Mouse (Mus musculus) CH12.LX (cell line): Measurements from ENCODE around the gene Lrrc28. TPM values are rescaled to one million over a fixed set of nuclear protein-coding genes. Genes with fewer than 3 reads are reported as not detected.

Source experiments
- DNase-seq: peaks from one replicate; pipeline ENCODE4 v3.0.0-alpha.2; 2013; ENCODE audit errors: extremely low read depth
- H3K27ac ChIP-seq: 2 replicates; pipeline ENCODE4 v1.5.1; 2012; ENCODE audit warnings: low read depth, mild to moderate bottlenecking, control low read depth, moderate library complexity; ENCODE audit not compliant: insufficient read depth
- H3K27me3 ChIP-seq: replicated peaks from 2 replicates; pipeline ENCODE3; 2012; ENCODE audit warnings: inconsistent platforms
- H3K36me3 ChIP-seq, 2 experiments: replicated peaks in 1 of 2; 2 replicates each; pipeline versions ENCODE3 to v1.6.1; 2012; ENCODE audit warnings: inconsistent platforms in 1 of 2, low read length in 1 of 2, mild to moderate bottlenecking in 1 of 2, mixed read lengths in 1 of 2, moderate library complexity in 1 of 2; ENCODE audit not compliant: control insufficient read depth in 1 of 2, insufficient read depth in 1 of 2
- H3K4me1 ChIP-seq, 2 experiments: 2 replicates each; pipeline ENCODE4 v1.6.1; 2012; ENCODE audit warnings: inconsistent platforms in 1 of 2, moderate library complexity in 1 of 2; ENCODE audit not compliant: insufficient read depth in 2 of 2, control insufficient read depth in 1 of 2
- H3K4me2 ChIP-seq: 2 replicates; pipeline ENCODE4 v1.6.1; 2012; ENCODE audit warnings: low read depth, mild to moderate bottlenecking, control low read depth; ENCODE audit not compliant: poor library complexity, insufficient read depth, severe bottlenecking
- H3K4me3 ChIP-seq, 3 experiments: fragments of 150-350 bp in 1 of 3; sonication (generic) in 1 of 3; replicated peaks in 1 of 3; 2 replicates each; pipeline versions ENCODE3 to v1.5.1; 2011 to 2012; ENCODE audit warnings: low read depth in 2 of 3, low read length in 2 of 3, mild to moderate bottlenecking in 2 of 3, moderate library complexity in 2 of 3, control low read depth in 1 of 3, improper control_type of control experiment in 1 of 3, inconsistent platforms in 1 of 3, mixed read lengths in 1 of 3; ENCODE audit not compliant: poor library complexity in 1 of 3
- H3K79me2 ChIP-seq: replicated peaks from 2 replicates; pipeline ENCODE4 v1.6.1; 2012; ENCODE audit warnings: mild to moderate bottlenecking, moderate library complexity; ENCODE audit not compliant: control insufficient read depth, poor library complexity, insufficient read depth, severe bottlenecking; ENCODE audit errors: extremely low read depth
- H3K9ac ChIP-seq: 2 replicates; pipeline ENCODE4 v1.6.1; 2012; ENCODE audit warnings: low read depth, mild to moderate bottlenecking, control low read depth, moderate library complexity; ENCODE audit not compliant: insufficient read depth
- H3K9me3 ChIP-seq: replicated peaks from 2 replicates; pipeline ENCODE3; 2012; ENCODE audit warnings: low read length, inconsistent platforms, mixed read lengths
- BHLHE40 ChIP-seq: IDR thresholded peaks from 2 replicates; pipeline ENCODE4 v1.6.1; 2011; ENCODE audit warnings: mild to moderate bottlenecking, low read depth, low read length, improper control_type of control experiment
- CHD1 ChIP-seq: IDR thresholded peaks from 2 replicates; pipeline ENCODE4 v1.6.1; 2012; ENCODE audit warnings: low read depth, low read length, improper control_type of control experiment, inconsistent platforms
- CTCF ChIP-seq, 2 experiments: IDR thresholded peaks in 1 of 2; conservative IDR thresholded peaks in 1 of 2; 2 replicates each; pipeline ENCODE4 v1.5.1; 2011 to 2012; ENCODE audit warnings: low read depth in 2 of 2, low read length in 2 of 2, improper control_type of control experiment in 1 of 2, inconsistent platforms in 1 of 2, mild to moderate bottlenecking in 1 of 2, moderate library complexity in 1 of 2
- E2F4 ChIP-seq: IDR thresholded peaks from 2 replicates; pipeline ENCODE4 v1.6.1; 2011; ENCODE audit warnings: low read depth, low read length, improper control_type of control experiment; ENCODE audit not compliant: insufficient replicate concordance
- EP300 ChIP-seq: IDR thresholded peaks from 2 replicates; pipeline ENCODE4 v1.6.1; 2011; ENCODE audit warnings: low read length, improper control_type of control experiment
- GABPA ChIP-seq: IDR thresholded peaks from 2 replicates; pipeline ENCODE4 v1.6.1; 2012; ENCODE audit warnings: low read depth, low read length, improper control_type of control experiment, inconsistent platforms; ENCODE audit not compliant: insufficient replicate concordance
- HCFC1 ChIP-seq: IDR thresholded peaks from 2 replicates; pipeline ENCODE4 v1.6.1; 2012; ENCODE audit warnings: low read depth, mild to moderate bottlenecking, inconsistent platforms, low read length, improper control_type of control experiment
- IRF4 ChIP-seq: IDR thresholded peaks from 2 replicates; pipeline ENCODE4 v1.6.1; 2014; ENCODE audit warnings: low read depth, mild to moderate bottlenecking, inconsistent platforms, low read length, improper control_type of control experiment
- JUN ChIP-seq: IDR thresholded peaks from 2 replicates; pipeline ENCODE4 v1.6.1; 2011; ENCODE audit warnings: low read depth, mild to moderate bottlenecking, low read length, improper control_type of control experiment, moderate library complexity; ENCODE audit not compliant: insufficient read depth
- JUND ChIP-seq: conservative IDR thresholded peaks from 2 replicates; pipeline ENCODE4 v1.6.1; 2011; ENCODE audit warnings: low read depth, low read length, improper control_type of control experiment
- MAFK ChIP-seq: IDR thresholded peaks from 2 replicates; pipeline ENCODE4 v1.6.1; 2011; ENCODE audit warnings: low read length, improper control_type of control experiment; ENCODE audit not compliant: insufficient replicate concordance
- MAX ChIP-seq: IDR thresholded peaks from 2 replicates; pipeline ENCODE4 v1.6.1; 2011; ENCODE audit warnings: low read length, improper control_type of control experiment
- MEF2A ChIP-seq: IDR thresholded peaks from 2 replicates; pipeline ENCODE4 v1.6.1; 2014; ENCODE audit warnings: low read depth, mild to moderate bottlenecking, inconsistent platforms, low read length, improper control_type of control experiment, borderline replicate concordance
- MXI1 ChIP-seq: IDR thresholded peaks from 2 replicates; pipeline ENCODE4 v1.6.1; 2011; ENCODE audit warnings: mild to moderate bottlenecking, low read depth, low read length, improper control_type of control experiment
- MYC ChIP-seq: IDR thresholded peaks from 2 replicates; pipeline ENCODE4 v1.6.1; 2011; ENCODE audit warnings: low read depth, mild to moderate bottlenecking, improper control_type of control experiment, low read length
- NELFE ChIP-seq: IDR thresholded peaks from 2 replicates; pipeline ENCODE4 v1.6.1; 2011; ENCODE audit warnings: low read depth, low read length, improper control_type of control experiment
- NRF1 ChIP-seq: IDR thresholded peaks from 2 replicates; pipeline ENCODE4 v1.6.1; 2014; ENCODE audit warnings: low read depth, mild to moderate bottlenecking, inconsistent platforms, low read length, improper control_type of control experiment, moderate library complexity
- POLR2A ChIP-seq: IDR thresholded peaks from 2 replicates; pipeline ENCODE4 v1.6.1; 2011; ENCODE audit warnings: low read depth, mild to moderate bottlenecking, improper control_type of control experiment, low read length
- POLR2AphosphoS2 ChIP-seq: IDR thresholded peaks from 2 replicates; pipeline ENCODE4 v1.6.1; 2011; ENCODE audit warnings: low read depth, low read length, improper control_type of control experiment
- RAD21 ChIP-seq: IDR thresholded peaks from 2 replicates; pipeline ENCODE4 v1.6.1; 2011; ENCODE audit warnings: low read depth, mild to moderate bottlenecking, low read length, improper control_type of control experiment, moderate library complexity
- SIN3A ChIP-seq: IDR thresholded peaks from 2 replicates; pipeline ENCODE4 v1.6.1; 2012; ENCODE audit warnings: low read length, improper control_type of control experiment, inconsistent platforms
- SMC3 ChIP-seq: IDR thresholded peaks from 2 replicates; pipeline ENCODE4 v1.6.1; 2011; ENCODE audit warnings: low read depth, low read length, improper control_type of control experiment
- TBP ChIP-seq: conservative IDR thresholded peaks from 2 replicates; pipeline ENCODE4 v1.6.1; 2011; ENCODE audit warnings: low read depth, low read length, improper control_type of control experiment
- TCF12 ChIP-seq: IDR thresholded peaks from 2 replicates; pipeline ENCODE4 v1.6.1; 2014; ENCODE audit warnings: low read depth, mild to moderate bottlenecking, inconsistent platforms, low read length, improper control_type of control experiment
- UBTF ChIP-seq: IDR thresholded peaks from 2 replicates; pipeline ENCODE4 v1.6.1; 2012; ENCODE audit warnings: low read depth, mild to moderate bottlenecking, inconsistent platforms, low read length, improper control_type of control experiment, moderate library complexity
- USF1 ChIP-seq: IDR thresholded peaks from 2 replicates; pipeline ENCODE4 v1.6.1; 2014; ENCODE audit warnings: low read depth, mild to moderate bottlenecking, inconsistent platforms, low read length, improper control_type of control experiment
- USF2 ChIP-seq: conservative IDR thresholded peaks from 2 replicates; pipeline ENCODE4 v1.6.1; 2011; ENCODE audit warnings: low read depth, low read length, improper control_type of control experiment
- ZC3H11A ChIP-seq: IDR thresholded peaks from 2 replicates; pipeline ENCODE4 v1.6.1; 2012; ENCODE audit warnings: low read depth, mild to moderate bottlenecking, inconsistent platforms, low read length, improper control_type of control experiment
- ZKSCAN1 ChIP-seq: IDR thresholded peaks from 2 replicates; pipeline ENCODE4 v1.6.1; 2012; ENCODE audit warnings: low read depth, inconsistent platforms, low read length, improper control_type of control experiment, borderline replicate concordance
- ZNF384 ChIP-seq: IDR thresholded peaks from 2 replicates; pipeline ENCODE4 v1.6.1; 2012; ENCODE audit warnings: low read depth, low read length, improper control_type of control experiment, inconsistent platforms
- dilution Hi-C: fragments of 300-500 bp; cut with MboI; formaldehyde crosslinking; loops from 2 replicates; pipeline ENCODE4 v1.14.3; 2020; ENCODE audit warnings: low sequenced_read_pairs; ENCODE audit not compliant: extremely low pct_unique_long_range_greater_than_20kb, extremely low pct_ligation_motif_present
- in situ Hi-C: fragments of 300-500 bp; cut with MboI; formaldehyde crosslinking; loops from 3 replicates; pipeline ENCODE4 v1.14.3; 2019; ENCODE audit warnings: low sequenced_read_pairs, low pct_ligation_motif_present, low pct_unique_long_range_greater_than_20kb, mixed read lengths
- polyA plus RNA-seq: library from polyadenylated mRNA; unstranded; fragments of >175 nt; gene quantifications from 2 replicates; pipeline ENCODE4 v1.2.1, GENCODE M21; 2012; ENCODE audit warnings: low read depth; ENCODE audit not compliant: insufficient read length
- total RNA-seq, 2 experiments: library from RNA; depleted of rRNA; stranded (reverse); fragments of 300-350 nt in 1 of 2; fragments of >200 nt in 1 of 2; gene quantifications; 2 replicates each; pipeline ENCODE4 v1.2.3; 2012 to 2014

Lrrc28 gene
- total and polyA plus RNA-seq, 3 experiments = 41.6 to 63.5 (median 59.2) TPM

DNA sequence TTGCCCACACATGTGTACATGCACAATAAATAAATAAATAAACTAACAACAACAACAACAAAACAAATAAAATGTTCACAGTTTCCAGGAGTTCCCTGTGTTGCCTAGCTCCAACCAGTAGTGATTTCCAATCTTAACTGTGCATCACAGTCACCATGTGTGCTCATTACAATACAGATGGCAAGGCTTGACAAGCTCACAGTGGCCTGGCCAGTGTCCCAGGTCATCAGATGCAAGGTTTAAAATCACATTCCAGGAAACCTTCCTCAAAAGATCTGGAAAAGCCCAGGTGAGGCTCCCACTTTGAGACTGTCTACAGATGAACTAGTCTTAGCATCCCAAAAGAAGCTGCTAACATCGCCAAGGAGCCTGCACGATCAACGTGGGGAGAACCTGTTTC is 176.9 kb downstream of the Lrrc28 start:
- H3K4me3 ChIP-seq = no peak overlapping the region
- TF ChIP-seq CTCF (conservative IDR thresholded peaks at IDR 0.05 in 1 of 2, IDR thresholded peaks at IDR 0.05 in 1 of 2; ENCODE audit: low read depth in 2 of 2, low read length in 2 of 2) (no peak), ZNF384 (no peak), USF2 (no peak), MXI1 (no peak), CHD1 (no peak), NELFE (no peak), MAFK (no peak), E2F4 (no peak), JUN (no peak), SIN3A (no peak), ZKSCAN1 (no peak), USF1 (no peak), HCFC1 (no peak), TBP (no peak), SMC3 (no peak), TCF12 (no peak)
- TF ChIP-seq, all 38 proteins: peak for 0
- H3K9me3 ChIP-seq = no peaks in the 10 kb centered on the region
- H3K27me3 ChIP-seq = no peaks in the 10 kb centered on the region
- H3K4me1 ChIP-seq = peaks cover 8 to 41% of the 10 kb centered on the region in 2 experiments; a peak in 3 of 4 replicates
- no peaks in the 10 kb centered on the region for H3K79me2 ChIP-seq
- in situ Hi-C loops (no loop called here), dilution Hi-C loops (no loop called here)
- H3K9ac ChIP-seq = no peak overlapping the region
- no peak overlapping the region for H3K4me2 ChIP-seq
- no peak for DNase-seq
- H3K27ac ChIP-seq = no peak overlapping the region
- no peaks in the 10 kb centered on the region for H3K36me3 ChIP-seq

DNA sequence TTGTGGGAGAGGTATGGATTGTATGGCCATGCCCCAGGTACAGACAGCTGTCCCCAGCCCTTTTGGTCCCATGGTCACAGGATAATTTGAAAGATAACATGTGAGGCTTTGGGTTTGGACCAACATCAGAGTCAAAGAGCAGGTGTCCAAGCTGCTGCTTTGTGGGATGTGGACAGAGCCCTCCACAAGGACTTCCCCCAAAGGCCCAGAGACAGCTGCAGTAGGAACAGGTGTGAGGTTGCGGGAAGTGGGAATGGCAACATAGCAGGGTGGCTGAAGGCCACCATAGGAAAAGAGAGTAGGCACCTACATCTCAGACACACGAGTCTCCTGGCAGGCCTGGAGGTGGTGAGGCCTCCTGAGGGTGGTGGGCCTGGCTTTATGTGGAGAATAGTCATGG is 178.7 kb downstream of the Lrrc28 start:
- Histone ChIP-seq H3K79me2 (no peaks in the 10 kb centered on the region), H3K4me1 (peaks cover 18 to 57% of the 10 kb centered on the region in 2 experiments), H3K9me3 (no peaks in the 10 kb centered on the region), H3K27me3 (no peaks in the 10 kb centered on the region), H3K4me2 (no peak overlapping the region), H3K9ac (no peak overlapping the region), H3K27ac (no peak overlapping the region), H3K36me3 (no peaks in the 10 kb centered on the region), H3K4me3 (no peak overlapping the region)
- DNase-seq = no peak
- dilution Hi-C loops = no loop called here
- in situ Hi-C loops = no loop called here
- TF ChIP-seq IRF4 (no peak), MYC (no peak), POLR2A (no peak), NELFE (no peak), BHLHE40 (no peak), ZKSCAN1 (no peak), USF1 (no peak), JUND (no peak), USF2 (no peak), GABPA (no peak), ZC3H11A (no peak), POLR2AphosphoS2 (no peak), MEF2A (no peak), MAX (no peak), RAD21 (no peak), NRF1 (no peak), EP300 (no peak), HCFC1 (no peak), MXI1 (no peak), UBTF (no peak)
- TF ChIP-seq, all 38 proteins: peak for 0
